Comparison of ENCODE assay signal across 9 mouse cellular contexts in genomic region chr4:40906298-40906697, GRCm38 (mm10). TPM values are rescaled to one million over a fixed set of nuclear protein-coding genes. Genes with fewer than 3 reads are reported as not detected.
DNase-seq lines count a peak whose midpoint lies in the region; ATAC-seq and TF ChIP-seq lines count a peak whose summit lies in the region.
"Had no signal": no experiment of that assay in that cellular context is flagged by ENCODE, and none has a peak within 500 bp of the region (broad histone marks: within the 10 kb centered on the region; RNA-seq: fewer than 3 reads in every experiment).

No protein-coding gene starts in this region.

- H3K36me3 ChIP-seq in forebrain, postnatal 0 days (ENCODE audit: insufficient read depth) = no peaks in the 10 kb centered on the region
- H3K36me3 ChIP-seq in forebrain, embryonic 10.5 days (replicated peaks) = no peaks in the 10 kb centered on the region
- no peaks in the 10 kb centered on the region for H3K36me3 ChIP-seq in liver, postnatal 0 days (replicated peaks; ENCODE audit: insufficient read depth, low read length)
- no peaks in the 10 kb centered on the region for H3K36me3 ChIP-seq in liver, embryonic 12.5 days
- H3K36me3 ChIP-seq in splenic B cell, adult 2 months (ENCODE audit: control insufficient read depth, insufficient read depth, low read length, poor library complexity, severe bottlenecking) = no peaks in the 10 kb centered on the region
- no peaks in the 10 kb centered on the region for H3K36me3 ChIP-seq in hindbrain, embryonic 12.5 days
- H3K36me3 ChIP-seq: liver, embryonic 13.5 days had no signal

- no peak overlapping the region for H3K4me2 ChIP-seq in forebrain, postnatal 0 days (ENCODE audit: low read depth)
- no peak overlapping the region for H3K4me2 ChIP-seq in liver, postnatal 0 days (ENCODE audit: low read depth, low read length)
- no peak overlapping the region for H3K4me2 ChIP-seq in liver, embryonic 12.5 days
- H3K4me2 ChIP-seq in hindbrain, embryonic 12.5 days (replicated peaks) = no peak overlapping the region
- H3K4me2 ChIP-seq: liver, embryonic 13.5 days had no signal

- H3K4me3 ChIP-seq in forebrain, postnatal 0 days (ENCODE audit: low read depth, low read length) = no peak overlapping the region
- no peak overlapping the region for H3K4me3 ChIP-seq in forebrain, embryonic 10.5 days
- no peak overlapping the region for H3K4me3 ChIP-seq in liver, postnatal 0 days (ENCODE audit: low read depth, low read length)
- no peak overlapping the region for H3K4me3 ChIP-seq in liver, embryonic 12.5 days
- H3K4me3 ChIP-seq in hindbrain, embryonic 12.5 days = no peak overlapping the region
- H3K4me3 ChIP-seq: liver, embryonic 13.5 days had no signal

- H3K27me3 ChIP-seq in forebrain, postnatal 0 days (ENCODE audit: insufficient read depth, low read length) = no peaks in the 10 kb centered on the region
- no peaks in the 10 kb centered on the region for H3K27me3 ChIP-seq in forebrain, embryonic 10.5 days (ENCODE audit: poor library complexity, severe bottlenecking)
- H3K27me3 ChIP-seq in liver, postnatal 0 days (ENCODE audit: insufficient read depth, low read length) = no peaks in the 10 kb centered on the region
- H3K27me3 ChIP-seq in liver, embryonic 12.5 days (replicated peaks) = no peaks in the 10 kb centered on the region
- no peaks in the 10 kb centered on the region for H3K27me3 ChIP-seq in splenic B cell, adult 2 months (ENCODE audit: control insufficient read depth, insufficient read depth, low read length, poor library complexity, severe bottlenecking)
- no peaks in the 10 kb centered on the region for H3K27me3 ChIP-seq in hindbrain, embryonic 12.5 days
- H3K27me3 ChIP-seq: liver, embryonic 13.5 days had no signal

- no peaks in the 10 kb centered on the region for H3K9me3 ChIP-seq in forebrain, postnatal 0 days (ENCODE audit: low read length)
- H3K9me3 ChIP-seq in forebrain, embryonic 10.5 days = no peaks in the 10 kb centered on the region
- H3K9me3 ChIP-seq in liver, postnatal 0 days (ENCODE audit: low read length) = no peaks in the 10 kb centered on the region
- no peaks in the 10 kb centered on the region for H3K9me3 ChIP-seq in liver, embryonic 12.5 days (replicated peaks)
- no peaks in the 10 kb centered on the region for H3K9me3 ChIP-seq in hindbrain, embryonic 12.5 days (replicated peaks)
- H3K9me3 ChIP-seq: liver, embryonic 13.5 days had no signal

- WGBS in forebrain, postnatal 0 days = 71% methylated on average over 1 of the region's 1 CpGs
- WGBS in forebrain, embryonic 10.5 days = 67% methylated on average over 1 of the region's 1 CpGs
- WGBS in liver, postnatal 0 days (ENCODE audit: insufficient replicate concordance) = 26% methylated on average over 1 of the region's 1 CpGs
- WGBS in liver, embryonic 12.5 days (ENCODE audit: insufficient replicate concordance) = 61% methylated on average over 1 of the region's 1 CpGs
- WGBS in hindbrain, embryonic 12.5 days = 50% methylated on average over 1 of the region's 1 CpGs

- peak; percentile 41 for DNase-seq in forebrain, postnatal 0 days
- no peak for DNase-seq in forebrain, embryonic 10.5 days (ENCODE audit: extremely low spot score, low spot score)
- DNase-seq in liver, postnatal 0 days = no peak
- DNase-seq in embryo, embryonic 10 days (ENCODE audit: low spot score) = peak; percentile 45
- DNase-seq in splenic B cell, adult 2 months (ENCODE audit: low read depth, low spot score) = peak; percentile 73
- no peak for DNase-seq in adrenal gland, postnatal 14 days
- DNase-seq: liver, embryonic 13.5 days had no signal

- 0 out of 2 replicates have a peak, but pooled peaks have one; percentile 20 for ATAC-seq in forebrain, postnatal 0 days
- peak; percentile 38; the same call in 1 of the 2 replicates for ATAC-seq in liver, postnatal 0 days
- ATAC-seq in liver, embryonic 12.5 days = no peak
- ATAC-seq in hindbrain, embryonic 12.5 days (ENCODE audit: low FRiP score) = no peak

- no peak for TF ChIP-seq EP300 in liver, postnatal 0 days (IDR thresholded peaks at IDR 0.05; ENCODE audit: low read depth)

- H3K27ac ChIP-seq in forebrain, postnatal 0 days (ENCODE audit: low read depth, low read length) = no peak overlapping the region
- no peak overlapping the region for H3K27ac ChIP-seq in forebrain, embryonic 10.5 days
- H3K27ac ChIP-seq in liver, postnatal 0 days (ENCODE audit: low read depth) = no peak overlapping the region
- H3K27ac ChIP-seq in liver, embryonic 12.5 days = no peak overlapping the region
- no peak overlapping the region for H3K27ac ChIP-seq in hindbrain, embryonic 12.5 days
- H3K27ac ChIP-seq: liver, embryonic 13.5 days had no signal

- H3K4me1 ChIP-seq in forebrain, postnatal 0 days (ENCODE audit: insufficient read depth) = no peaks in the 10 kb centered on the region
- H3K4me1 ChIP-seq in forebrain, embryonic 10.5 days = no peaks in the 10 kb centered on the region
- no peaks in the 10 kb centered on the region for H3K4me1 ChIP-seq in liver, postnatal 0 days (ENCODE audit: insufficient read depth)
- no peaks in the 10 kb centered on the region for H3K4me1 ChIP-seq in liver, embryonic 12.5 days
- H3K4me1 ChIP-seq in hindbrain, embryonic 12.5 days = no peaks in the 10 kb centered on the region

- no peak overlapping the region for H3K9ac ChIP-seq in forebrain, postnatal 0 days
- no peak overlapping the region for H3K9ac ChIP-seq in liver, postnatal 0 days (replicated peaks)
- no peak overlapping the region for H3K9ac ChIP-seq in liver, embryonic 12.5 days
- H3K9ac ChIP-seq in hindbrain, embryonic 12.5 days = no peak overlapping the region
- H3K9ac ChIP-seq: liver, embryonic 13.5 days had no signal

- peak; percentile 68 for TF ChIP-seq CTCF in forebrain, postnatal 0 days (IDR thresholded peaks at IDR 0.05; ENCODE audit: low read depth)
- TF ChIP-seq CTCF in liver, postnatal 0 days (IDR thresholded peaks at IDR 0.05; ENCODE audit: low read depth) = peak; percentile 76

RNA-seq across cellular contexts. Expression of gene Spink4, which starts 13.6 kb away (rescaled TPM):
- total RNA-seq in forebrain, postnatal 0 days (2014; rRNA removed) = not detected in 2 replicates
- not detected in 2 replicates for polyA plus RNA-seq in forebrain, postnatal 0 days (2015; fragmentation: Nextera tagmentation; extraction: Ambion mirVana)
- not detected in 2 replicates for polyA plus RNA-seq in forebrain, embryonic 10.5 days (2016; fragmentation: Nextera tagmentation; extraction: Ambion mirVana)
- polyA plus RNA-seq in liver, postnatal 0 days (2015; fragmentation: Nextera tagmentation; extraction: Ambion mirVana) = 0.65 and 1.2 TPM in 2 replicates
- 0.58 TPM in 1 of 2 replicates, not detected in the other for polyA plus RNA-seq in liver, embryonic 12.5 days (2016; fragmentation: Nextera tagmentation; extraction: Ambion mirVana)
- 2.3 and 2.8 TPM in 2 replicates for total RNA-seq in adrenal gland, postnatal 14 days (2021)
- polyA plus RNA-seq in hindbrain, embryonic 12.5 days (2016; fragmentation: Nextera tagmentation; extraction: Ambion mirVana) = not detected in 2 replicates

RNA-seq across cellular contexts. Expression of gene Bag1, which starts 41.8 kb away (rescaled TPM):
- 116 and 174 TPM in 2 replicates for total RNA-seq in forebrain, postnatal 0 days (2014; rRNA removed)
- 201 and 203 TPM in 2 replicates for polyA plus RNA-seq in forebrain, postnatal 0 days (2015; fragmentation: Nextera tagmentation; extraction: Ambion mirVana)
- 185 and 188 TPM in 2 replicates for polyA plus RNA-seq in forebrain, embryonic 10.5 days (2016; fragmentation: Nextera tagmentation; extraction: Ambion mirVana)
- 128 and 136 TPM in 2 replicates for polyA plus RNA-seq in liver, postnatal 0 days (2015; fragmentation: Nextera tagmentation; extraction: Ambion mirVana)
- 185 and 192 TPM in 2 replicates for polyA plus RNA-seq in liver, embryonic 12.5 days (2016; fragmentation: Nextera tagmentation; extraction: Ambion mirVana)
- 247 and 248 TPM in 2 replicates for total RNA-seq in adrenal gland, postnatal 14 days (2021)
- 239 and 246 TPM in 2 replicates for polyA plus RNA-seq in hindbrain, embryonic 12.5 days (2016; fragmentation: Nextera tagmentation; extraction: Ambion mirVana)

RNA-seq across cellular contexts. Expression of gene Chmp5, which starts 41.9 kb away (rescaled TPM):
- 94.8 and 101 TPM in 2 replicates for total RNA-seq in forebrain, postnatal 0 days (2014; rRNA removed)
- 146 and 149 TPM in 2 replicates for polyA plus RNA-seq in forebrain, postnatal 0 days (2015; fragmentation: Nextera tagmentation; extraction: Ambion mirVana)
- polyA plus RNA-seq in forebrain, embryonic 10.5 days (2016; fragmentation: Nextera tagmentation; extraction: Ambion mirVana) = 88.3 and 89.5 TPM in 2 replicates
- polyA plus RNA-seq in liver, postnatal 0 days (2015; fragmentation: Nextera tagmentation; extraction: Ambion mirVana) = 46.6 and 49.3 TPM in 2 replicates
- polyA plus RNA-seq in liver, embryonic 12.5 days (2016; fragmentation: Nextera tagmentation; extraction: Ambion mirVana) = 48.6 and 48.7 TPM in 2 replicates
- 74.8 and 78.5 TPM in 2 replicates for total RNA-seq in adrenal gland, postnatal 14 days (2021)
- 153 and 154 TPM in 2 replicates for polyA plus RNA-seq in hindbrain, embryonic 12.5 days (2016; fragmentation: Nextera tagmentation; extraction: Ambion mirVana)

RNA-seq across cellular contexts. Expression of gene B4galt1, which starts 52.5 kb away (rescaled TPM):
- 6.8 and 10.0 TPM in 2 replicates for total RNA-seq in forebrain, postnatal 0 days (2014; rRNA removed)
- polyA plus RNA-seq in forebrain, postnatal 0 days (2015; fragmentation: Nextera tagmentation; extraction: Ambion mirVana) = 4.6 and 4.9 TPM in 2 replicates
- 20.1 TPM in 2 replicates for polyA plus RNA-seq in forebrain, embryonic 10.5 days (2016; fragmentation: Nextera tagmentation; extraction: Ambion mirVana)
- polyA plus RNA-seq in liver, postnatal 0 days (2015; fragmentation: Nextera tagmentation; extraction: Ambion mirVana) = 26.4 and 30.2 TPM in 2 replicates
- polyA plus RNA-seq in liver, embryonic 12.5 days (2016; fragmentation: Nextera tagmentation; extraction: Ambion mirVana) = 39.6 and 40.0 TPM in 2 replicates
- 69.4 and 70.5 TPM in 2 replicates for total RNA-seq in adrenal gland, postnatal 14 days (2021)
- 20.3 and 21.5 TPM in 2 replicates for polyA plus RNA-seq in hindbrain, embryonic 12.5 days (2016; fragmentation: Nextera tagmentation; extraction: Ambion mirVana)

Comparison
In these comparisons a context has a peak if more than half of its experiments do, and no peak if none do; other contexts are left out.
1. ATAC-seq: peak in forebrain, postnatal 0 days (single experiment) and liver, postnatal 0 days (single experiment); none in liver, embryonic 12.5 days (single experiment) and hindbrain, embryonic 12.5 days (single experiment).
2. DNase-seq: peak in forebrain, postnatal 0 days (single experiment), embryo, embryonic 10 days (single experiment) and splenic B cell, adult 2 months (single experiment); none in forebrain, embryonic 10.5 days (single experiment), liver, postnatal 0 days (single experiment) and adrenal gland, postnatal 14 days (single experiment).